Mouse (Mus musculus): ENCODE results near the gene Mastl. TPM values are rescaled to one million over a fixed set of nuclear protein-coding genes. Genes with fewer than 3 reads are reported as not detected.

Mastl gene
- polyA plus RNA-seq, 1 experiment from 2014 or later, result 11.8 TPM

GRCm38 (mm10) chr2:23092216-23092615 is 63.6 kb downstream of the Mastl start:
- no peak for DNase-seq (ENCODE audit: low read depth, low spot score)
- ChIA-PET CTCF (interaction anchor here (0.7 to 2.7 kb wide), 13 partner anchors 8 to 206 kb away, joined by 3 to 8 read pairs (median 3); partner anchors contain the start of genes Abi1 and Acbd5), POLR2A (no interaction called here)
- in situ Hi-C loops (cut with MboI; ENCODE audit: low pct_unique_long_range_greater_than_20kb), result no loop called here
- H3K27me3 ChIP-seq, result no peaks in the 10 kb centered on the region
- TF ChIP-seq CTCF (IDR thresholded peaks at IDR 0.05), result peak; percentile 72
- peak; percentile 51 for ATAC-seq

GRCm38 (mm10) chr2:23084540-23084939 is 71.3 kb downstream of the Mastl start:
- ChIA-PET POLR2A (no interaction called here), CTCF (no interaction called here)
- in situ Hi-C loops (cut with MboI; ENCODE audit: low pct_unique_long_range_greater_than_20kb), result no loop called here
- no peak for DNase-seq (ENCODE audit: low read depth, low spot score)
- H3K27me3 ChIP-seq, result no peaks in the 10 kb centered on the region
- TF ChIP-seq CTCF (IDR thresholded peaks at IDR 0.05), result no peak
- ATAC-seq, result no peak

- ChIA-PET POLR2A (no interaction called here), CTCF (interaction anchor here (1.3 to 1.9 kb wide), 2 partner anchors 9 to 13 kb away, joined by 4 to 5 read pairs; no protein-coding TSS in a partner anchor)
- in situ Hi-C loops (cut with MboI; ENCODE audit: low pct_unique_long_range_greater_than_20kb), result no loop called here
- DNase-seq (ENCODE audit: low read depth, low spot score), result no peak
- TF ChIP-seq CTCF (IDR thresholded peaks at IDR 0.05), result no peak
- no peak for ATAC-seq
- H3K27me3 ChIP-seq, result no peaks in the 10 kb centered on the region
These were observed 77.2 kb downstream of the Mastl start for GRCm38 (mm10) chr2:23078588-23078987.

GRCm38 (mm10) chr2:23077693-23078092 is 78.1 kb downstream of the Mastl start:
- ChIA-PET CTCF (interaction anchor here (0.6 to 1.9 kb wide), 3 partner anchors 10 to 1159 kb away, joined by 3 to 5 read pairs (median 4); no protein-coding TSS in a partner anchor), POLR2A (no interaction called here)
- no peak for ATAC-seq
- no peaks in the 10 kb centered on the region for H3K27me3 ChIP-seq
- no peak for TF ChIP-seq CTCF (IDR thresholded peaks at IDR 0.05)
- in situ Hi-C loops (cut with MboI; ENCODE audit: low pct_unique_long_range_greater_than_20kb), result no loop called here
- DNase-seq (ENCODE audit: low read depth, low spot score), result no peak

- DNase-seq (ENCODE audit: low read depth, low spot score) (no peak), ATAC-seq (no peak)
- CTCF ChIA-PET, result no interaction called here
- no peaks in the 10 kb centered on the region for H3K27me3 ChIP-seq
- peak; percentile 27 for TF ChIP-seq CTCF (IDR thresholded peaks at IDR 0.05)
- POLR2A ChIA-PET, result no interaction called here
- in situ Hi-C loops (cut with MboI; ENCODE audit: low pct_unique_long_range_greater_than_20kb), result no loop called here
These were observed 79.0 kb downstream of the Mastl start for GRCm38 (mm10) chr2:23076783-23077182.

GRCm38 (mm10) chr2:23075846-23076245 is 80.0 kb downstream of the Mastl start:
- H3K27me3 ChIP-seq, result no peaks in the 10 kb centered on the region
- ATAC-seq (no peak), DNase-seq (ENCODE audit: low read depth, low spot score) (no peak)
- TF ChIP-seq CTCF (IDR thresholded peaks at IDR 0.05), result no peak
- POLR2A ChIA-PET, result no interaction called here
- in situ Hi-C loops (cut with MboI; ENCODE audit: low pct_unique_long_range_greater_than_20kb), result no loop called here
- CTCF ChIA-PET, result interaction anchor here (0.9 to 1.0 kb wide), 2 partner anchors 17 to 23 kb away, joined by 3 read pairs; no protein-coding TSS in a partner anchor

- no peaks in the 10 kb centered on the region for H3K27me3 ChIP-seq
- in situ Hi-C loops (cut with MboI; ENCODE audit: low pct_unique_long_range_greater_than_20kb), result no loop called here
- no peak for TF ChIP-seq CTCF (IDR thresholded peaks at IDR 0.05)
- CTCF ChIA-PET, result interaction anchor here (1.2 kb wide), 1 partner anchor 15 kb away, joined by 3 read pairs; no protein-coding TSS in a partner anchor
- DNase-seq (ENCODE audit: low read depth, low spot score), result no peak
- no peak for ATAC-seq
- POLR2A ChIA-PET, result interaction anchor here (1.0 kb wide), 1 partner anchor 84 kb away, joined by 3 read pairs; the partner anchor contains the start of genes Mastl and Yme1l1
These were observed 84.4 kb downstream of the Mastl start for GRCm38 (mm10) chr2:23071406-23071805.

- ChIA-PET CTCF (interaction anchor here (1.2 kb wide), 1 partner anchor 14 kb away, joined by 3 read pairs; no protein-coding TSS in a partner anchor), POLR2A (no interaction called here)
- DNase-seq (ENCODE audit: low read depth, low spot score) (no peak), ATAC-seq (no peak)
- no peaks in the 10 kb centered on the region for H3K27me3 ChIP-seq
- in situ Hi-C loops (cut with MboI; ENCODE audit: low pct_unique_long_range_greater_than_20kb), result no loop called here
- TF ChIP-seq CTCF (IDR thresholded peaks at IDR 0.05), result no peak
These were observed 85.3 kb downstream of the Mastl start for GRCm38 (mm10) chr2:23070491-23070890.

GRCm38 (mm10) chr2:23068894-23069744 is 86.7 kb downstream of the Mastl start:
- peaks cover 5% of the 10 kb centered on the region for H3K27me3 ChIP-seq
- DNase-seq (ENCODE audit: low read depth, low spot score) (peak; percentile 38), ATAC-seq (peak; percentile 90)
- POLR2A ChIA-PET, result interaction anchor here (0.7 to 1.4 kb wide), 2 partner anchors 11 to 30 kb away, joined by 3 to 6 read pairs; no protein-coding TSS in a partner anchor
- CTCF ChIA-PET, result interaction anchor here (1.1 to 1.3 kb wide), 2 partner anchors 14 to 27 kb away, joined by 3 read pairs; no protein-coding TSS in a partner anchor
- in situ Hi-C loops (cut with MboI; ENCODE audit: low pct_unique_long_range_greater_than_20kb), result no loop called here
- no peak for TF ChIP-seq CTCF (IDR thresholded peaks at IDR 0.05)

- in situ Hi-C loops (cut with MboI; ENCODE audit: low pct_unique_long_range_greater_than_20kb), result no loop called here
- CTCF ChIA-PET, result interaction anchor here (1.6 kb wide), 1 partner anchor 23 kb away, joined by 5 read pairs; no protein-coding TSS in a partner anchor
- peaks cover 5% of the 10 kb centered on the region for H3K27me3 ChIP-seq
- ATAC-seq (peak; percentile 48), DNase-seq (ENCODE audit: low read depth, low spot score) (peak; percentile 4)
- POLR2A ChIA-PET, result interaction anchor here (0.7 to 1.4 kb wide), 2 partner anchors 10 to 29 kb away, joined by 3 to 6 read pairs; no protein-coding TSS in a partner anchor
- no peak for TF ChIP-seq CTCF (IDR thresholded peaks at IDR 0.05)
These were observed 87.5 kb downstream of the Mastl start for GRCm38 (mm10) chr2:23068370-23068737.
